Mouse (Mus musculus) kidney, adult 2 months (tissue): ENCODE results near the gene Slc9a3r1.

Source experiments
- CTCF ChIP-seq: fragments of 200-500 bp; conservative IDR thresholded peaks from 2 replicates; pipeline ENCODE4 v1.5.1; 2011; ENCODE audit warnings: low read depth, mild to moderate bottlenecking, control low read depth, low read length, moderate library complexity, mixed read lengths; ENCODE audit not compliant: insufficient read depth, insufficient read length
- POLR2A ChIP-seq: fragments of 200-500 bp; IDR thresholded peaks from one replicate; pipeline ENCODE4 v1.6.1; 2011; ENCODE audit warnings: low read depth, low read length, control low read depth

- TF ChIP-seq CTCF (no peak), POLR2A (no peak)
Measured at GRCm38 (mm10) chr11:115192180-115192579, 29.0 kb downstream of the Slc9a3r1 start.
